Mouse (Mus musculus): ENCODE measurements around the gene Nxpe4.

DNA sequence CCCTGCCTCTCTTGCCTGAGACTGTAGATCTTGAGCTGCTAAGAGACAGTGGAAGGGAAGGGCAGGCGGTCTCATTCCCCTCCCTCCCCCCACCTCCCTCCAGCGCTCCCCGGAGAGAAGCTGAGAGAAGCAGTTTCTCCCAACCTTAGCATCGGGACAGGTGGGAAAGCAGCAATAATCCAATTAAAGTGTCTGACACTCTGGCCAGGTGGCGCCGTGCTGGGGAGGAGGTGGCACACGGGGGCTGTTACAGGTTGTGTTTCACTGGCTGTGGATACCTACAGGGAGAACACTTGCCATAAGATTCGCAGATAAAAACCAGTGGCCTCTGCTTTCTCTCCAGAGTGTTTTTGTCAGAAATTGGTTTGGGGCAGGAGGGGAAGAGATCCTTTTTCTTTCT is 90.4 kb downstream of the Nxpe4 start:
- no peak for TF ChIP-seq GABPA (IDR thresholded peaks at IDR 0.05; ENCODE audit: low read depth, low read length)
- TF ChIP-seq CTCF (IDR thresholded peaks at IDR 0.05 in 2 of 3, conservative IDR thresholded peaks at IDR 0.05 in 1 of 3; ENCODE audit: control insufficient read depth in 1 of 3, insufficient read depth in 1 of 3, low read depth in 2 of 3, low read length in 3 of 3, poor library complexity in 1 of 3, severe bottlenecking in 1 of 3) = no peak
- TF ChIP-seq EP300 (IDR thresholded peaks at IDR 0.05; ENCODE audit: low read depth in 1 of 2, low read length in 2 of 2) = no peak
- TF ChIP-seq ZMIZ1 (IDR thresholded peaks at IDR 0.05; ENCODE audit: low read depth, low read length) = no peak
- no peak for TF ChIP-seq SIN3A (IDR thresholded peaks at IDR 0.05; ENCODE audit: low read length)
